Mouse (Mus musculus) erythroblast, embryonic 14.5 days (primary cell): ENCODE data around the gene Ptpn7.

ENCODE experiments used
- GATA1 ChIP-seq: IDR thresholded peaks from 2 replicates; pipeline ENCODE4 v1.6.1; 2012; ENCODE audit warnings: low read length, inconsistent platforms, mixed read lengths
- TAL1 ChIP-seq: IDR thresholded peaks from 3 replicates; pipeline ENCODE4 v1.6.1; 2012; ENCODE audit warnings: low read length, inconsistent platforms, mixed read lengths

GRCm38 (mm10) chr1:135183448-135183847 is 50.9 kb downstream of the Ptpn7 start:
- TF ChIP-seq GATA1, result no peak
- TF ChIP-seq TAL1, result no peak
